Mouse (Mus musculus) activated CD4-positive, CD25-positive, alpha-beta regulatory T cell, adult 4 months (primary cell): ENCODE data around the gene Pfkl. TPM values are rescaled to one million over a fixed set of nuclear protein-coding genes. Genes with fewer than 3 reads are reported as not detected.
"Not testable (repeated sequence)": the region's sequence is repeated elsewhere in the genome, so short reads cannot be mapped to it uniquely, and the experiment has no call there.

Source experiments
- ATAC-seq: one replicate; pipeline ENCODE4 v1.8.0; 2017
- polyA plus RNA-seq, 2 experiments: library from polyadenylated mRNA; unstranded; fragments of 100-300 nt; shearing (Covaris generic); gene quantifications; one replicate each; pipeline ENCODE4 v1.2.1; 2017

Gene Pfkl
- polyA plus RNA-seq, 2 experiments from 2014 or later: 40.4 to 82.9 TPM

GRCm38 (mm10) chr10:78011116-78011515, 1.2 kb upstream of the Pfkl start:
- ATAC-seq: not testable (repeated sequence)

- no peak for ATAC-seq
These were observed 452 bp upstream of the Pfkl start for GRCm38 (mm10) chr10:78010335-78010734.

- peak; percentile 87 for ATAC-seq
These were observed 519 bp downstream of the Pfkl start for GRCm38 (mm10) chr10:78009184-78009944.

GRCm38 (mm10) chr10:78008169-78008568, 1.7 kb downstream of the Pfkl start:
- ATAC-seq: no peak

- no peak for ATAC-seq
These were observed 2.7 kb downstream of the Pfkl start for GRCm38 (mm10) chr10:78007203-78007602.

- ATAC-seq: no peak
These were observed 4.0 kb downstream of the Pfkl start for GRCm38 (mm10) chr10:78005791-78006438.

GRCm38 (mm10) chr10:78004479-78005100, 5.3 kb downstream of the Pfkl start:
- no peak for ATAC-seq

GRCm38 (mm10) chr10:78002316-78002715, 7.6 kb downstream of the Pfkl start:
- no peak for ATAC-seq

GRCm38 (mm10) chr10:78001796-78002195, 8.1 kb downstream of the Pfkl start:
- no peak for ATAC-seq

GRCm38 (mm10) chr10:78000200-78000599, 9.7 kb downstream of the Pfkl start:
- no peak for ATAC-seq

GRCm38 (mm10) chr10:77995639-77996038, 14.2 kb downstream of the Pfkl start:
- ATAC-seq: no peak

- ATAC-seq: no peak
These were observed 24.1 kb downstream of the Pfkl start for GRCm38 (mm10) chr10:77985775-77986174.

- ATAC-seq: peak; percentile 94
These were observed 25.2 kb downstream of the Pfkl start for GRCm38 (mm10) chr10:77984660-77985059.

- ATAC-seq: peak; percentile 97
These were observed 31.2 kb downstream of the Pfkl start, which contains the start of gene 1810043G02Rik for GRCm38 (mm10) chr10:77978351-77979350. 1810043G02Rik (plus strand) TSS chr10:77978524.

- no peak for ATAC-seq
These were observed 33.3 kb downstream of the Pfkl start for GRCm38 (mm10) chr10:77976458-77977150.

GRCm38 (mm10) chr10:77975653-77976052, 34.2 kb downstream of the Pfkl start:
- no peak for ATAC-seq

GRCm38 (mm10) chr10:77974811-77975210, 35.1 kb downstream of the Pfkl start:
- no peak for ATAC-seq

GRCm38 (mm10) chr10:77974323-77974722, 35.6 kb downstream of the Pfkl start:
- no peak for ATAC-seq

- ATAC-seq: no peak
These were observed 38.0 kb downstream of the Pfkl start for GRCm38 (mm10) chr10:77971709-77972553.

GRCm38 (mm10) chr10:77971191-77971590, 38.7 kb downstream of the Pfkl start:
- no peak for ATAC-seq

GRCm38 (mm10) chr10:77970481-77970880, 39.4 kb downstream of the Pfkl start, which contains the start of gene Trpm2:
Trpm2 (minus strand) TSS chr10:77970563.
- no peak for ATAC-seq
